ENCODE assay signal across 10 mouse cellular contexts in the genomic region with DNA sequence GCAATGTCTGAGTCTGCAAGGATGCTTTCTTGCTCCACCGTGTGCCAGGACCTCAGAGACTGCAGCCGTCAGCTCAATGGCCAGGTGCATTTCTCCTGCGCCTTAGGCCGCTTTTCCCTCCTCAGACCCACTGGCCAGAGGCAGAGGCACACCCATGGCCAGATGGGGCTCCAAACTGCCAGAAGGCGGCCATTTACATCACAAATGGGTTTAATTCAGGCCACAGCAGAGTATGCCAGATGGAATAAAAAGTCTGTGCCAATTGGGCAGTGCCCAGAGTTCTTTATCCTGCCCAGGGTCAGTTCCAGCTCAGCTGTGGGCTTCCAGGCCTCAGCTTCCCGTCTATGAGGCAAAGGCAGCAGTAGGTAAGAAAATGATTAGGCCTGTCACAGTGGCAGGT. TPM values are rescaled to one million over a fixed set of nuclear protein-coding genes. Genes with fewer than 3 reads are reported as not detected.
A peak's percentile ranks its signal among the peaks of the same experiment; 100 is the strongest.
DNase-seq lines count a peak whose midpoint lies in the region; ATAC-seq and TF ChIP-seq lines count a peak whose summit lies in the region.
"Had no signal": no experiment of that assay in that cellular context is flagged by ENCODE, and none has a peak within 500 bp of the region (broad histone marks: within the 10 kb centered on the region; RNA-seq: fewer than 3 reads in every experiment).

No protein-coding gene starts in this region.

- no peak for ATAC-seq in midbrain, postnatal 0 days (ENCODE audit: low FRiP score)
- ATAC-seq in midbrain, embryonic 14.5 days (ENCODE audit: low FRiP score, low TSS enrichment) = no peak; the same call in 1 of the 2 replicates
- ATAC-seq: Patski had no signal

- no peaks in the 10 kb centered on the region for H3K4me1 ChIP-seq in midbrain, postnatal 0 days (ENCODE audit: insufficient read depth, low read length)
- no peaks in the 10 kb centered on the region for H3K4me1 ChIP-seq in midbrain, embryonic 14.5 days (ENCODE audit: control insufficient read depth, insufficient read depth, low read length)

- DNase-seq in adrenal gland, postnatal 10 days = peak; percentile 52
- no peak for DNase-seq in adrenal gland, postnatal 4 days (ENCODE audit: low spot score in 2 of 2)
- peak; percentile 87 for DNase-seq in midbrain, postnatal 0 days (ENCODE audit: low spot score)
- no peak for DNase-seq in midbrain, embryonic 14.5 days
- DNase-seq in cerebellum, postnatal 36 days = peak; percentile 72 to 78
- peak; percentile 63 to 66 for DNase-seq in layer of hippocampus, postnatal 10 days (ENCODE audit: low spot score in 2 of 2)
- DNase-seq in kidney, postnatal 14 days = no peak
- no peak for DNase-seq in frontal cortex, postnatal 25 days (ENCODE audit: low spot score in 2 of 2)
- DNase-seq: lung, embryonic 14.5 days had no signal

- peak overlapping the region; percentile 24; the same call in 1 of the 2 replicates for H3K9ac ChIP-seq in midbrain, postnatal 0 days (replicated peaks; ENCODE audit: low read length, poor library complexity, severe bottlenecking)
- no peak overlapping the region for H3K9ac ChIP-seq in midbrain, embryonic 14.5 days (replicated peaks; ENCODE audit: low read length)
- H3K9ac ChIP-seq: lung, embryonic 14.5 days had no signal

- no peak overlapping the region for H3K27ac ChIP-seq in midbrain, postnatal 0 days (ENCODE audit: low read depth, low read length)
- no peak overlapping the region for H3K27ac ChIP-seq in midbrain, embryonic 14.5 days (replicated peaks; ENCODE audit: low read depth, low read length)

- H3K4me2 ChIP-seq in midbrain, postnatal 0 days (ENCODE audit: low read depth, low read length, poor library complexity, severe bottlenecking) = no peak overlapping the region
- no peak overlapping the region for H3K4me2 ChIP-seq in midbrain, embryonic 14.5 days (ENCODE audit: low read length)
- H3K4me2 ChIP-seq: lung, embryonic 14.5 days had no signal

- no peak for TF ChIP-seq CTCF in midbrain, postnatal 0 days (IDR thresholded peaks at IDR 0.05)

- H3K36me3 ChIP-seq in midbrain, postnatal 0 days (ENCODE audit: insufficient read depth, low read length) = peaks cover 88% of the 10 kb centered on the region
- H3K36me3 ChIP-seq in midbrain, embryonic 14.5 days (ENCODE audit: control insufficient read depth, insufficient read depth, low read length) = peaks cover 99% of the 10 kb centered on the region

- no peak overlapping the region for H3K4me3 ChIP-seq in midbrain, postnatal 0 days (ENCODE audit: low read depth, low read length)
- H3K4me3 ChIP-seq in midbrain, embryonic 14.5 days (replicated peaks; ENCODE audit: low read depth, low read length) = no peak overlapping the region

- H3K27me3 ChIP-seq in midbrain, postnatal 0 days (ENCODE audit: insufficient read depth, low read length) = no peaks in the 10 kb centered on the region
- no peaks in the 10 kb centered on the region for H3K27me3 ChIP-seq in midbrain, embryonic 14.5 days (ENCODE audit: control insufficient read depth, insufficient read depth, low read length)
- H3K27me3 ChIP-seq: Patski had no signal

- WGBS in midbrain, postnatal 0 days = 59% methylated on average over 6 of the region's 6 CpGs
- WGBS in midbrain, embryonic 14.5 days = 59% methylated on average over 6 of the region's 6 CpGs

- H3K9me3 ChIP-seq in midbrain, postnatal 0 days (ENCODE audit: low read length) = no peaks in the 10 kb centered on the region
- no peaks in the 10 kb centered on the region for H3K9me3 ChIP-seq in midbrain, embryonic 14.5 days (ENCODE audit: control insufficient read depth, low read length)

RNA-seq across cellular contexts. Expression of gene Myh7b, which starts 29.6 kb away (rescaled TPM):
- 1 to 10 TPM in 1 of 2 experiments, under 1 TPM in 1; 0.33 to 1.1 TPM for total RNA-seq in adrenal gland, postnatal 10 days (2021)
- total RNA-seq in adrenal gland, postnatal 4 days (2021) = 1 to 10 TPM in 1 of 2 experiments, under 1 TPM in 1; 0.62 to 1.8 TPM
- total RNA-seq in midbrain, postnatal 0 days (2014; rRNA removed) = 0.14 and 0.38 TPM in 2 replicates
- 1.5 and 3.4 TPM in 2 replicates for polyA plus RNA-seq in midbrain, postnatal 0 days (2015; fragmentation: Nextera tagmentation; extraction: Ambion mirVana)
- 0.64 and 0.77 TPM in 2 replicates for polyA plus RNA-seq in midbrain, embryonic 14.5 days (2014; fragmentation: Nextera tagmentation; extraction: Ambion mirVana)
- total RNA-seq in layer of hippocampus, postnatal 10 days (2021) = 1 to 10 TPM; 2.6 to 4.2 TPM

RNA-seq across cellular contexts. Expression of gene Gss, which starts 48.0 kb away (rescaled TPM):
- total RNA-seq in adrenal gland, postnatal 10 days (2021) = 10 to 100 TPM; 41.4 to 48.1 TPM
- total RNA-seq in adrenal gland, postnatal 4 days (2021) = 10 to 100 TPM; 38.7 to 39.6 TPM
- 9.2 and 12.9 TPM in 2 replicates for total RNA-seq in midbrain, postnatal 0 days (2014; rRNA removed)
- 11.6 and 12.1 TPM in 2 replicates for polyA plus RNA-seq in midbrain, postnatal 0 days (2015; fragmentation: Nextera tagmentation; extraction: Ambion mirVana)
- polyA plus RNA-seq in midbrain, embryonic 14.5 days (2014; fragmentation: Nextera tagmentation; extraction: Ambion mirVana) = 14.8 and 15.2 TPM in 2 replicates
- total RNA-seq in layer of hippocampus, postnatal 10 days (2021) = 10 to 100 TPM; 11.6 to 15.2 TPM

RNA-seq across cellular contexts. Expression of gene Trpc4ap, which starts 51.5 kb away (rescaled TPM):
- total RNA-seq in adrenal gland, postnatal 10 days (2021) = 100 to 1,000 TPM; 103 to 118 TPM
- total RNA-seq in adrenal gland, postnatal 4 days (2021) = 100 to 1,000 TPM; 129 to 141 TPM
- total RNA-seq in midbrain, postnatal 0 days (2014; rRNA removed) = 148 and 155 TPM in 2 replicates
- polyA plus RNA-seq in midbrain, postnatal 0 days (2015; fragmentation: Nextera tagmentation; extraction: Ambion mirVana) = 121 and 122 TPM in 2 replicates
- 154 and 171 TPM in 2 replicates for polyA plus RNA-seq in midbrain, embryonic 14.5 days (2014; fragmentation: Nextera tagmentation; extraction: Ambion mirVana)
- total RNA-seq in layer of hippocampus, postnatal 10 days (2021) = 100 to 1,000 TPM; 143 to 149 TPM

Comparison
In these comparisons a context has a peak if more than half of its experiments do, and no peak if none do; other contexts are left out.
1. DNase-seq: peak in adrenal gland, postnatal 10 days (single experiment), midbrain, postnatal 0 days (single experiment), cerebellum, postnatal 36 days (2 of 2) and layer of hippocampus, postnatal 10 days (2 of 2); none in adrenal gland, postnatal 4 days (0 of 2), midbrain, embryonic 14.5 days (single experiment), kidney, postnatal 14 days (single experiment) and frontal cortex, postnatal 25 days (0 of 2).